Comparison of ENCODE assay signal across 10 mouse cellular contexts in the genomic region with DNA sequence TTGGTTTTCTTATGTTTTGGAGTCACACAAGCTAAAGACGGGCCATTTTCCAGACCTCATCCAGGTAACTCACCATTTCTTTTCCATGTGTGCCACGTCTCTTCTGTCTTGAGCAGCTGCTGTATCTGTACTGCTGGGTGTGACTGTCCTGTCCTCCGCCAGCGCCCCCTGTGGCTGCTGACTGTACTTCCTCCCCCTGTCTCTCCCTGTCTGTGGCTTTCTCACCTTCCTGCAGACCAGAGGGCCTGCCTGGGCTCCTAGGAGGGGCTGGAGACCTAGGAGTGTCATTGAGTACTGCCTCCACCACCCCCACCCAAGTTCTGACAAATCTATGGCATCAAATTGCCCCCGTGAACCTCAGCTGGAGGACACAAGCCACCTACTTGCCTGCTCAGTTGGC. TPM values are rescaled to one million over a fixed set of nuclear protein-coding genes. Genes with fewer than 3 reads are reported as not detected.
DNase-seq lines count a peak whose midpoint lies in the region; ATAC-seq and TF ChIP-seq lines count a peak whose summit lies in the region.
"Had no signal": no experiment of that assay in that cellular context is flagged by ENCODE, and none has a peak within 500 bp of the region (broad histone marks: within the 10 kb centered on the region; RNA-seq: fewer than 3 reads in every experiment).

No protein-coding gene starts in this region.

- no peak overlapping the region for H3K4me3 ChIP-seq in embryonic fibroblast, embryonic 13.5 days (ENCODE audit: insufficient read depth, low read length)
- H3K4me3 ChIP-seq in lung, postnatal 0 days (ENCODE audit: low read depth, low read length) = no peak overlapping the region
- H3K4me3 ChIP-seq: heart, embryonic 15.5 days had no signal

- no peak for TF ChIP-seq POLR2A in embryonic fibroblast, embryonic 13.5 days (IDR thresholded peaks at IDR 0.05; ENCODE audit: low read depth, low read length)

- DNase-seq in cerebellum, adult 18-20 months = peak; percentile 27 to 51
- no peak for DNase-seq in cerebellum, adult 8-10 months
- peak; percentile 29 for DNase-seq in ovary, postnatal 14 days (ENCODE audit: low spot score)
- no peak for DNase-seq in ovary, adult 18-20 months (ENCODE audit: low spot score)
- DNase-seq in lung, postnatal 0 days (ENCODE audit: low spot score) = peak; percentile 50
- DNase-seq in thymus, adult 18-20 months = peak; percentile 18 to 20
- no peak for DNase-seq in urinary bladder, postnatal 25 days (ENCODE audit: low spot score)

- H3K4me1 ChIP-seq in embryonic fibroblast, embryonic 13.5 days (ENCODE audit: control insufficient read depth, insufficient read depth, low read length) = no peaks in the 10 kb centered on the region
- no peaks in the 10 kb centered on the region for H3K4me1 ChIP-seq in lung, postnatal 0 days (ENCODE audit: insufficient read depth, low read depth, low read length)
- H3K4me1 ChIP-seq: heart, embryonic 15.5 days had no signal

- 0 out of 2 replicates have a peak, but pooled peaks cover 7% of the 10 kb centered on the region for H3K36me3 ChIP-seq in lung, postnatal 0 days (ENCODE audit: insufficient read depth, low read length)

- ATAC-seq in lung, postnatal 0 days = peak; percentile 50; the same call in 1 of the 2 replicates
- ATAC-seq: Patski had no signal

- peak; percentile 41; the same call in 1 of the 2 replicates for TF ChIP-seq CTCF in embryonic fibroblast, embryonic 13.5 days (IDR thresholded peaks at IDR 0.05; ENCODE audit: borderline replicate concordance, insufficient read depth, low read length)
- peak; percentile 80 for TF ChIP-seq CTCF in lung, postnatal 0 days (IDR thresholded peaks at IDR 0.05)

- H3K4me2 ChIP-seq in lung, postnatal 0 days (replicated peaks; ENCODE audit: low read depth, low read length) = no peak overlapping the region
- H3K4me2 ChIP-seq: heart, embryonic 15.5 days had no signal

- 45% methylated on average over 5 of the region's 5 CpGs for WGBS in lung, postnatal 0 days

- H3K9ac ChIP-seq in lung, postnatal 0 days (replicated peaks; ENCODE audit: low read depth) = no peak overlapping the region
- H3K9ac ChIP-seq: heart, embryonic 15.5 days had no signal

- no peak overlapping the region for H3K27ac ChIP-seq in embryonic fibroblast, embryonic 13.5 days (ENCODE audit: insufficient read depth, low read length)
- H3K27ac ChIP-seq in lung, postnatal 0 days (ENCODE audit: low read length) = no peak overlapping the region
- H3K27ac ChIP-seq: heart, embryonic 15.5 days had no signal

- H3K9me3 ChIP-seq in lung, postnatal 0 days (ENCODE audit: low read length) = no peaks in the 10 kb centered on the region
- H3K9me3 ChIP-seq: heart, embryonic 15.5 days had no signal

- TF ChIP-seq EP300 in lung, postnatal 0 days (IDR thresholded peaks at IDR 0.05) = no peak

- no peaks in the 10 kb centered on the region for H3K27me3 ChIP-seq in lung, postnatal 0 days (replicated peaks; ENCODE audit: insufficient read depth, low read length)
- H3K27me3 ChIP-seq: heart, embryonic 15.5 days; Patski had no signal

RNA-seq across cellular contexts. Expression of a gene that starts 20.9 kb away (rescaled TPM):
- 27.0 and 28.3 TPM in 2 replicates for polyA plus RNA-seq in embryonic fibroblast, embryonic 13.5 days (2011; ENCODE audit: insufficient read length, low read depth, missing spikeins)
- 39.1 and 45.7 TPM in 2 replicates for polyA plus RNA-seq in lung, postnatal 0 days (2015; fragmentation: Nextera tagmentation; extraction: Ambion mirVana)

RNA-seq across cellular contexts. Expression of a gene that starts 25.5 kb away (rescaled TPM):
- not detected in 2 replicates for polyA plus RNA-seq in embryonic fibroblast, embryonic 13.5 days (2011; ENCODE audit: insufficient read length, low read depth, missing spikeins)
- 1.5 and 3.1 TPM in 2 replicates for polyA plus RNA-seq in lung, postnatal 0 days (2015; fragmentation: Nextera tagmentation; extraction: Ambion mirVana)

RNA-seq across cellular contexts. Expression of a gene that starts 29.5 kb away (rescaled TPM):
- 108 and 119 TPM in 2 replicates for polyA plus RNA-seq in embryonic fibroblast, embryonic 13.5 days (2011; ENCODE audit: insufficient read length, low read depth, missing spikeins)
- polyA plus RNA-seq in lung, postnatal 0 days (2015; fragmentation: Nextera tagmentation; extraction: Ambion mirVana) = 181 and 187 TPM in 2 replicates

RNA-seq across cellular contexts. Expression of a gene that starts 42.7 kb away (rescaled TPM):
- not detected in 2 replicates for polyA plus RNA-seq in embryonic fibroblast, embryonic 13.5 days (2011; ENCODE audit: insufficient read length, low read depth, missing spikeins)
- polyA plus RNA-seq in lung, postnatal 0 days (2015; fragmentation: Nextera tagmentation; extraction: Ambion mirVana) = 27.1 and 30.5 TPM in 2 replicates

RNA-seq across cellular contexts. Expression of a gene that starts 50.7 kb away (rescaled TPM):
- 54.0 and 62.7 TPM in 2 replicates for polyA plus RNA-seq in embryonic fibroblast, embryonic 13.5 days (2011; ENCODE audit: insufficient read length, low read depth, missing spikeins)
- 121 and 126 TPM in 2 replicates for polyA plus RNA-seq in lung, postnatal 0 days (2015; fragmentation: Nextera tagmentation; extraction: Ambion mirVana)

Comparison
In these comparisons a context has a peak if more than half of its experiments do, and no peak if none do; other contexts are left out.
1. DNase-seq: peak in cerebellum, adult 18-20 months (2 of 2), ovary, postnatal 14 days (single experiment), lung, postnatal 0 days (single experiment) and thymus, adult 18-20 months (2 of 2); none in cerebellum, adult 8-10 months (single experiment), ovary, adult 18-20 months (single experiment) and urinary bladder, postnatal 25 days (single experiment).